In genomic region chr4:117493905-117494851, GRCm38 (mm10) we compare ENCODE assay signal across 8 mouse cellular contexts. TPM values are rescaled to one million over a fixed set of nuclear protein-coding genes. Genes with fewer than 3 reads are reported as not detected.
DNase-seq lines count a peak whose midpoint lies in the region; ATAC-seq and TF ChIP-seq lines count a peak whose summit lies in the region.

No protein-coding gene starts in this region.

- peaks cover 8% of the 10 kb centered on the region for H3K27me3 ChIP-seq in testis, adult 2 months (ENCODE audit: control insufficient read depth, insufficient read depth, low read length)
- H3K27me3 ChIP-seq in heart, embryonic 14.5 days (ENCODE audit: control insufficient read depth, insufficient read depth, low read length): peaks cover 60% of the 10 kb centered on the region
- peaks cover 16% of the 10 kb centered on the region for H3K27me3 ChIP-seq in limb, embryonic 11.5 days (ENCODE audit: control insufficient read depth, insufficient read depth, low read length)
- peaks cover 62% of the 10 kb centered on the region for H3K27me3 ChIP-seq in myocyte (ENCODE audit: control insufficient read depth, insufficient read depth, insufficient read length)

- H3K4me3 ChIP-seq in testis, adult 2 months (ENCODE audit: control insufficient read depth, low read depth, low read length): peak overlapping the region; percentile 75
- H3K4me3 ChIP-seq in heart, embryonic 14.5 days (ENCODE audit: control insufficient read depth in 1 of 2, insufficient read depth in 1 of 2, low read depth in 1 of 2, low read length in 2 of 2): peak overlapping the region; percentile 40 to 57
- peak overlapping the region; percentile 63 for H3K4me3 ChIP-seq in limb, embryonic 11.5 days (ENCODE audit: low read depth, low read length)
- H3K4me3 ChIP-seq in myocyte: no peak overlapping the region

- TF ChIP-seq POLR2A in testis, adult 2 months (IDR thresholded peaks at IDR 0.05; ENCODE audit: control insufficient read depth, low read depth, low read length): no peak
- TF ChIP-seq POLR2A in myocyte (IDR thresholded peaks at IDR 0.05; ENCODE audit: insufficient read length, low read depth): no peak

- DNase-seq in adrenal gland, adult 18-20 months (ENCODE audit: low spot score in 2 of 2): peak; percentile 32 to 34
- no peak for DNase-seq in adrenal gland, adult 8-10 months
- no peak for DNase-seq in testis, postnatal 14 days (ENCODE audit: low spot score)
- DNase-seq in limb, embryonic 11.5 days (ENCODE audit: low spot score): peak; percentile 73
- DNase-seq in right cerebral cortex, adult 2 months (ENCODE audit: low spot score in 2 of 2): no peak

- no peaks in the 10 kb centered on the region for H3K36me3 ChIP-seq in testis, adult 2 months (ENCODE audit: control insufficient read depth, insufficient read depth, low read length)
- no peaks in the 10 kb centered on the region for H3K36me3 ChIP-seq in heart, embryonic 14.5 days (ENCODE audit: control insufficient read depth, insufficient read depth, low read length)
- no peaks in the 10 kb centered on the region for H3K36me3 ChIP-seq in limb, embryonic 11.5 days (ENCODE audit: control insufficient read depth, insufficient read depth, low read length)
- no peaks in the 10 kb centered on the region for H3K36me3 ChIP-seq in myocyte (ENCODE audit: control insufficient read depth, insufficient read depth)

- no peak for ATAC-seq in heart, embryonic 14.5 days (ENCODE audit: insufficient number of reproducible peaks, insufficient read depth, low FRiP score, low read depth)
- 0 out of 2 replicates have a peak, but pooled peaks have one; percentile 1 for ATAC-seq in limb, embryonic 11.5 days (ENCODE audit: insufficient number of reproducible peaks, low FRiP score, low TSS enrichment, low read depth)

- H3K4me2 ChIP-seq in heart, embryonic 14.5 days (ENCODE audit: low read length): peak overlapping the region; percentile 96
- H3K4me2 ChIP-seq in limb, embryonic 11.5 days (ENCODE audit: low read depth, severe bottlenecking): peak overlapping the region; percentile 92
- H3K4me2 ChIP-seq in myocyte (ENCODE audit: low read depth): peak overlapping the region; percentile 34

- no peaks in the 10 kb centered on the region for H3K9me3 ChIP-seq in heart, embryonic 14.5 days (ENCODE audit: control insufficient read depth, low read length)
- H3K9me3 ChIP-seq in limb, embryonic 11.5 days (ENCODE audit: control insufficient read depth, low read length): no peaks in the 10 kb centered on the region

- WGBS in heart, embryonic 14.5 days: 1% methylated on average over 71 of the region's 71 CpGs
- under 1% methylated on average over 71 of the region's 71 CpGs for WGBS in limb, embryonic 11.5 days

- H3K27ac ChIP-seq in testis, adult 2 months (ENCODE audit: control insufficient read depth, insufficient read depth, low read depth, low read length): no peak overlapping the region
- no peak overlapping the region for H3K27ac ChIP-seq in heart, embryonic 14.5 days (replicated peaks in 1 of 2; ENCODE audit: control insufficient read depth in 1 of 2, insufficient read depth in 1 of 2, low read depth in 2 of 2, low read length in 2 of 2)
- peak overlapping the region; percentile 68; the same call in 1 of the 2 replicates for H3K27ac ChIP-seq in limb, embryonic 11.5 days (replicated peaks; ENCODE audit: low read depth, low read length)

- no peaks in the 10 kb centered on the region for H3K79me2 ChIP-seq in myocyte (ENCODE audit: control insufficient read depth, insufficient read depth)

- H3ac ChIP-seq in myocyte (ENCODE audit: control insufficient read depth, insufficient read length): no peak overlapping the region

- H3K9ac ChIP-seq in heart, embryonic 14.5 days (ENCODE audit: low read length): peak overlapping the region; percentile 56
- peak overlapping the region; percentile 66 for H3K9ac ChIP-seq in limb, embryonic 11.5 days (ENCODE audit: low read length)

- TF ChIP-seq CTCF in testis, adult 2 months (IDR thresholded peaks at IDR 0.05; ENCODE audit: control insufficient read depth, insufficient read depth, insufficient replicate concordance, low read depth, low read length): no peak

- H3K4me1 ChIP-seq in testis, adult 2 months (ENCODE audit: control insufficient read depth, insufficient read depth, low read length): peaks cover 24% of the 10 kb centered on the region
- H3K4me1 ChIP-seq in heart, embryonic 14.5 days (ENCODE audit: control insufficient read depth in 2 of 2, insufficient read depth in 2 of 2, low read length in 2 of 2): peaks cover 2 to 31% of the 10 kb centered on the region in 2 experiments; a peak in 3 of 4 replicates
- peaks cover 12% of the 10 kb centered on the region; the same call in 1 of the 2 replicates for H3K4me1 ChIP-seq in limb, embryonic 11.5 days (ENCODE audit: control insufficient read depth, insufficient read depth, low read length)

TF ChIP-seq in myocyte, 11 proteins besides CTCF, POLR2A, EP300 and RAD21:
- TF ChIP-seq E2F4 (IDR thresholded peaks at IDR 0.05; ENCODE audit: insufficient read depth) (no peak), MYOD1 (IDR thresholded peaks at IDR 0.05; ENCODE audit: control insufficient read depth in 1 of 3, insufficient read length in 2 of 3, low read depth in 2 of 3) (no peak), REST (IDR thresholded peaks at IDR 0.05; ENCODE audit: insufficient read depth, insufficient read length) (no peak), MYOG (IDR thresholded peaks at IDR 0.05; ENCODE audit: control insufficient read depth in 1 of 3, insufficient read depth in 1 of 3, insufficient read length in 2 of 3, low read depth in 2 of 3) (no peak), TCF12 (IDR thresholded peaks at IDR 0.05; ENCODE audit: insufficient read depth, poor library complexity, severe bottlenecking) (no peak), SRF (IDR thresholded peaks at IDR 0.05; ENCODE audit: control insufficient read depth, insufficient read length, low read depth) (no peak)

RNA-seq across cellular contexts. Expression of gene Rnf220, which starts 2.7 kb away (rescaled TPM):
- 10 to 100 TPM; 61.6 to 80.0 TPM for total RNA-seq in adrenal gland, adult 18-20 months (2021)
- total RNA-seq in adrenal gland, adult 8-10 months (2022): 100 to 1,000 TPM in 3 of 4 experiments, 10 to 100 TPM in 1; 95.3 to 135 (median 115) TPM
- 146 and 153 TPM in 2 replicates for polyA plus RNA-seq in testis, adult 2 months (2012; rRNA removed)
- 31.5 and 36.4 TPM in 2 replicates for polyA plus RNA-seq in heart, embryonic 14.5 days (2014; fragmentation: Nextera tagmentation; extraction: Ambion mirVana)
- 69.8 and 78.5 TPM in 2 replicates for polyA plus RNA-seq in limb, embryonic 11.5 days (2014; fragmentation: Nextera tagmentation; extraction: Ambion mirVana)
- 60.4 TPM for polyA plus RNA-seq in myocyte (2012; fragmentation: generic; extraction: Trizol)

RNA-seq across cellular contexts. Expression of gene Eri3, which starts 56.0 kb away (rescaled TPM):
- total RNA-seq in adrenal gland, adult 18-20 months (2021): 10 to 100 TPM; 57.5 to 61.4 TPM
- 100 to 1,000 TPM in 1 of 4 experiments, 10 to 100 TPM in 3; 73.0 to 105 (median 81.5) TPM for total RNA-seq in adrenal gland, adult 8-10 months (2022)
- 76.7 and 84.3 TPM in 2 replicates for polyA plus RNA-seq in testis, adult 2 months (2012; rRNA removed)
- polyA plus RNA-seq in heart, embryonic 14.5 days (2014; fragmentation: Nextera tagmentation; extraction: Ambion mirVana): 128 and 130 TPM in 2 replicates
- 140 and 151 TPM in 2 replicates for polyA plus RNA-seq in limb, embryonic 11.5 days (2014; fragmentation: Nextera tagmentation; extraction: Ambion mirVana)
- polyA plus RNA-seq in myocyte (2012; fragmentation: generic; extraction: Trizol): 97.2 TPM

Comparison
In these comparisons a context has a peak if more than half of its experiments do, and no peak if none do; other contexts are left out.
1. DNase-seq: peak in adrenal gland, adult 18-20 months (2 of 2) and limb, embryonic 11.5 days (single experiment); none in adrenal gland, adult 8-10 months (single experiment), testis, postnatal 14 days (single experiment) and right cerebral cortex, adult 2 months (0 of 2).
2. H3K4me2 ChIP-seq: peak in every context shown above with its lines; median percentile 96 in heart, embryonic 14.5 days; 92 in limb, embryonic 11.5 days; 34 in myocyte.